8 mouse cellular contexts compared by ENCODE assay signal in the genomic region with DNA sequence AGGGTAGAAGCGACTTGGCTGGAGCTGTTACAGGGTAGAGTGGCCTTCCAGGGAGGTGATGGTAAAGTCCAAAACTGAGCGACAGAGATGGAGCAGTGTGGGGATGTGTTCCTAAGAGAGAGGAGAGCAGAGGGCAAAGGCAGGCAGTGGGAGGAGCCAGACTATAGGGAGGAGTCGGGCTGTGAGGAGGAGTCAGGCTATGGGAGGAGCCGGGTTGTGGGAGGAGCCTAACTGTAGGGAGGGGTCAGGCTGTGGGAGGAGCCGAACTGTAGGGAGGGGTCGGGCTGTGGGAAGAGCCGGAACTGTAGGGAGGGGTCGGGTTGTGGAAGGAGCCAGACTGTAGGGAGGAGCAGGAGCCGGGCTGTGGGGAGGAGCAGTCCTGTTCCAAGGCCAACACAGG.
DNase-seq lines count a peak whose midpoint lies in the region; ATAC-seq lines count a peak whose summit lies in the region.

No protein-coding gene starts in this region.

- H3K4me1 ChIP-seq in forebrain, embryonic 11.5 days (replicated peaks; ENCODE audit: control insufficient read depth, insufficient read depth, low read length), result no peaks in the 10 kb centered on the region
- H3K4me1 ChIP-seq in forebrain, embryonic 15.5 days, result peaks cover 31% of the 10 kb centered on the region
- peaks cover 26% of the 10 kb centered on the region for H3K4me1 ChIP-seq in heart, embryonic 10.5 days

- WGBS in forebrain, embryonic 11.5 days, result 51% methylated on average over 9 of the region's 9 CpGs
- WGBS in forebrain, embryonic 15.5 days, result 44% methylated on average over 9 of the region's 9 CpGs
- 42% methylated on average over 9 of the region's 9 CpGs for WGBS in heart, embryonic 10.5 days

- H3K36me3 ChIP-seq in forebrain, embryonic 11.5 days (ENCODE audit: control insufficient read depth, insufficient read depth, low read length), result 0 out of 2 replicates have a peak, but pooled peaks cover 2% of the 10 kb centered on the region
- peaks cover 4% of the 10 kb centered on the region; the same call in 1 of the 2 replicates for H3K36me3 ChIP-seq in forebrain, embryonic 15.5 days
- peaks cover 39% of the 10 kb centered on the region for H3K36me3 ChIP-seq in heart, embryonic 10.5 days

- no peak for DNase-seq in forebrain, embryonic 11.5 days (ENCODE audit: low spot score)
- peak; percentile 20 for DNase-seq in urinary bladder, postnatal 36 days (ENCODE audit: low spot score in 2 of 2)
- DNase-seq in urinary bladder, postnatal 4 days (ENCODE audit: low spot score in 2 of 2), result no peak
- peak; percentile 53 for DNase-seq in liver
- DNase-seq in spleen, postnatal 10 days (ENCODE audit: low spot score in 2 of 2), result no peak
- DNase-seq in heart, embryonic 10.5 days (ENCODE audit: low spot score), result no peak
- no peak for DNase-seq in thymus, postnatal 10 days (ENCODE audit: low spot score in 2 of 2)

- H3K27me3 ChIP-seq in forebrain, embryonic 11.5 days (ENCODE audit: control insufficient read depth, insufficient read depth, low read length), result no peaks in the 10 kb centered on the region
- H3K27me3 ChIP-seq in forebrain, embryonic 15.5 days, result no peaks in the 10 kb centered on the region
- H3K27me3 ChIP-seq in heart, embryonic 10.5 days (ENCODE audit: insufficient read depth, poor library complexity, severe bottlenecking), result no peaks in the 10 kb centered on the region

- no peak overlapping the region for H3K9ac ChIP-seq in forebrain, embryonic 11.5 days (ENCODE audit: low read length)
- no peak overlapping the region for H3K9ac ChIP-seq in forebrain, embryonic 15.5 days (replicated peaks)

- H3K4me3 ChIP-seq in forebrain, embryonic 11.5 days (ENCODE audit: low read depth, low read length), result no peak overlapping the region
- no peak overlapping the region for H3K4me3 ChIP-seq in forebrain, embryonic 15.5 days
- no peak overlapping the region for H3K4me3 ChIP-seq in heart, embryonic 10.5 days

- H3K4me2 ChIP-seq in forebrain, embryonic 11.5 days (ENCODE audit: low read depth, low read length, severe bottlenecking), result no peak overlapping the region
- H3K4me2 ChIP-seq in forebrain, embryonic 15.5 days (replicated peaks), result no peak overlapping the region

- 0 out of 2 replicates have a peak, but pooled peaks have one; percentile 36 for ATAC-seq in forebrain, embryonic 11.5 days (replicated peaks; ENCODE audit: low FRiP score)
- no peak for ATAC-seq in forebrain, embryonic 15.5 days (replicated peaks)

- no peak overlapping the region for H3K27ac ChIP-seq in forebrain, embryonic 11.5 days (ENCODE audit: low read depth, low read length)
- H3K27ac ChIP-seq in forebrain, embryonic 15.5 days (replicated peaks), result no peak overlapping the region
- no peak overlapping the region for H3K27ac ChIP-seq in heart, embryonic 10.5 days

- H3K9me3 ChIP-seq in forebrain, embryonic 11.5 days (ENCODE audit: control insufficient read depth, low read length), result no peaks in the 10 kb centered on the region
- H3K9me3 ChIP-seq in forebrain, embryonic 15.5 days, result no peaks in the 10 kb centered on the region
- no peaks in the 10 kb centered on the region for H3K9me3 ChIP-seq in heart, embryonic 10.5 days

Comparison
In these comparisons a context has a peak if more than half of its experiments do, and no peak if none do; other contexts are left out.
1. DNase-seq: peak in urinary bladder, postnatal 36 days (2 of 2) and liver (single experiment); none in forebrain, embryonic 11.5 days (single experiment), urinary bladder, postnatal 4 days (0 of 2), spleen, postnatal 10 days (0 of 2), heart, embryonic 10.5 days (single experiment) and thymus, postnatal 10 days (0 of 2).